Mouse (Mus musculus): ENCODE measurements at regions not wholly inside any gene's neighbourhood (a gene's known extent, or its start where the extent isn't known, plus 50 kb on each side); places are given as distances from the start of the nearest gene placed in this dataset.

DNA sequence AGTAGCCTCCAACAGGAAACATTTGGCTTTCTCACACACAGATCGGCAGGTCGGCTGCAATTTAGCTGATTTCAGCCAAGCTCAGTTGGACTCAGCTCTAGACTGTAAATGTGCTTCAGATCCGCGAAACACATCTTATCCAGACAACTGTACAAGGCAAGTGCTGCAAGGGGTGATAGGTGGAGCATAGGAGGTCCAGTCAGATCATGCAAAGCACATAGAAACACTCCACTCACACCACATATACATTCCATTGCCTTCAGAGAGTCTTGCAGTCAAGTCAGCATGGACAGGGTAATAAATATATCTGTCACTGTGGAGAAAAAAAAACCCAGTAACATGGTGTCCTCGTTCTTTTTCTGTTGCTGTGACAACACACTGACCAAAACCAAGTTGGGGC lies 160.3 kb downstream of the H2al1j start:
- DNase-seq (ENCODE audit: low spot score): no peak

- DNase-seq (ENCODE audit: low spot score): no peak
Observed at GRCm38 (mm10) chrX:11490146-11490693, 162.6 kb downstream of the H2al1j start.

- DNase-seq (ENCODE audit: low spot score): no peak
Observed at GRCm38 (mm10) chrX:11491235-11491634, 163.6 kb downstream of the H2al1j start.

GRCm38 (mm10) chrX:11491676-11492391 lies 164.2 kb downstream of the H2al1j start:
- peak; percentile 25 for DNase-seq (ENCODE audit: low spot score)

DNA sequence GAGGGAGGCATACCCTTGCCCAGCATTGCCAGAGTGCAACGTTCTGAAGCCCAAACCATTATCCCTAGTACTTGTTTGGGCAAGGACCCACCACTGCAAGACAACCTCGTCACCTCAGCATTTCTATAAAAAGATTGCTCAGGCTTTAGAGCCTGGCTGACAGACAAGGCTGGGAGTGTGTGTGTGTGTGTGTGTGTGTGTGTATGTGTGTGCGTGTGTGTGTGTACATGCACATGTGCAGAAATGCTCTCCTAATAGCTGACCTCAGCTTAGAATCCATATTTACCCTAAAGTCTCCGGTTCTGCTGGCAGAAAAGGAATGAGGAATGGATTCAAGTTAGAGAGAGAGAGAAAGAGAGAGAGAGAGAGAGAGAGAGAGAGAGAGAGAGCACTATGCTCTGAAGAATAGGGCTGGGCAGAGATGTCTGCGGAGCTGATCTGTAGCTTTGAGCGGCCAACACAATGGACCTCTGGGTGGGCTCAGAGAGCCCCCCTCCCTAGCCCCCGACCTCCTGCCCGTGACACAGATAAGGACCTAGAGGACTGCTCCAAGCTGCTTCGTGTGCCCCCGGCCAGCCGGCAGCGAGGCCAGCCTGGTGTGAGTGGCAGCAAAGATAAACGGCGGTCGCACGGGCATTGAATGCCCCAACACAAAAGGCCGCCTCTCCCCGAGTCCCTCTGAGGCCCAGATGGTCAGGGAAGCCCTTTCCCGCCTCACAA lies 166.1 kb downstream of the H2al1j start:
- DNase-seq (ENCODE audit: low spot score): peak; percentile 72

DNA sequence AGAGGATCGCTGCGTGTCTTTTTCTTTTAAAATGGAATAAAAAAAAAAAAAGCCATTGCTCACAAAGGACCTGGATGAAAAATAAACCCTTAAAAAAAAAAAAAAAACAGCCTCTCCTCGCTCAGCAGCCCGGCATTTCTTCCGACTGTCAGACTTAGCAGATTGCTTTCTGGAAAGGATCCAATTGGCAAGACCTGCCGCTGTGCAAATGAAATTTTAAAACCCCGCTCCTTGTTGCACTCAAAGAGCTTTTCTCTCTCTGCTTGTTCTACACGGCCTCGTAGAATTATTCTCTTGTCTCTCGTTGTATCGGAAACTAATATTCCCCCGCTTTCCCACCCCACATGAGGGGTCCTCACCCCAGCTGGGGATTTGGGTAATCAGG lies 166.6 kb downstream of the H2al1j start:
- no peak for DNase-seq (ENCODE audit: low spot score)

DNA sequence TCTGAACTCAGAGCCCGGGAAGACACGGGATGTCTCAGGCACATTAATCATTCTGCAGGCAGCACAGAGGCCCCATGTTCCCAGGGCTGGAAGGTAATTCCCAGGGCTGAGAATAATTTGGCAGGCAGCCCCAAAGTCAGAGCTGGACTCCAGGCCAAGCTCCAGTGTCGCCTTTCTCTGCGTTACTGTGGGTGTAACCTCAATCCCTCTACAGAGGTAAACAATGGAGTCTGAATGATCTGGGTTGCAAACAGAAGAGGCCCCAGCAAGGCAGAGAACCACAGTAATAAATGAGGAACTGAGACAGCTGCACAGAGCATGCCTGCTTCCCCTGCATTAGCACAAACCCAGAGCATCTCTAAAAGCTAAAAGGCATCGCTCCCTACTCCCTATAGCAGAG lies 184.8 kb downstream of the H2al1j start:
- DNase-seq (ENCODE audit: low spot score): no peak

DNA sequence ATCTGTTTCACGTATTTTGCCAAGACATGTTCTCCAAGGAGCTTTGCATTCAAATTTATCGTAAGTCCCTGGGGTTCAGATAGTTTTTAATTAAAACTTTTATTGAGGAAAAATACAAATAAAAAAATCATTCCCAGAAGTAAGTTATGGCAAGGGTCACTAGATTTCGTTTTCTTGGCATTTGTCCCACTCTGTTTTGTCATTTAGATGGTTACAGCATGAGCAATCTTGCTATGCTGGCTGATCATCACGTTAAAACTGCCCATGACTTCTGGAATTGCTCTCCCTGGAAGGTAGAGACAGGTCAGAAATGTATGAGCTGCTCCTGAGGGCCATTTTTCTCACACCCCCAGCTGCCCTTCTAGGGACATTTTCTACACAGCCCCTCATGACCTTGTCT lies 185.3 kb downstream of the H2al1j start:
- no peak for DNase-seq (ENCODE audit: low spot score)

- DNase-seq (ENCODE audit: low spot score): peak; percentile 10
Observed at GRCm38 (mm10) chrX:11523791-11524190, 196.2 kb downstream of the H2al1j start.

DNA sequence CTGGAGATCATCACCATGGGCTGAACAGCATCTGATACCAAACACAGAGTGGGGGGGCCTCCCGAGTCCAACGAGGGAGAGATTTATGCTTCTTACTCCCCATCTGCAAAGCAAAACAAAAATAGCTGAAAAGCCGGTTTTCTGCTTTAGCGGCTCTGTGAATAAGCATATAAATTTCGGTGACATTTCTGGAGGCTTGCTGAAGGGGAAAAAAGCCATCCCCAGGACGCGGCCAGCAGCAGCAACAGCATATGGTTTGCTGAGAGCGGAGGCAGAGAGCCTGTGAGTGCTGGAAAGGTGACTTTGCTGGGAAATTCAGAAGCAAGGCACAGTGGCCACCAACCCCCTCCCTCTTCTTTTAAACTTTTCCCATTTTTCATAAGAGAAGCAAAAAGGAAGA lies 197.7 kb downstream of the H2al1j start:
- no peak for DNase-seq (ENCODE audit: low spot score)

DNA sequence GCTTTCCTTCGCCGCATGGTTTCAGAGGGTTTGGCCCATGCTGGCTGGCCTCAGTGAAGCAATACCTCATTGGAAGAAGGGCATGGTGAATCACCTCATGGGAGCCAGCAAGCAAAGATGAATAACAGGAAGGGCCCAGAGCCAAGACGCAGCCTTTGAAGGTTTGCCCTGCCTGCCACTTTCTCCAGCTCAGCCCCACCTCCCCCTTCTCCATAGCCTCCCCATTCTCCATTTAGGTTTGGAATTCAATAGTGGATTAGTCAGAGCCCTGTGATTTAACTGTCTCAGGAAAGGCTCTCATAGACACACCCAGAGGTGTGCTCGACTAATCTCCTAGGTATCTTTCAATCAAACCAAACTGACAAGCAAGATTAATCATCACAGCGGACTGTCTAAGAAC lies 201.0 kb downstream of the H2al1j start:
- DNase-seq (ENCODE audit: low spot score): no peak

DNA sequence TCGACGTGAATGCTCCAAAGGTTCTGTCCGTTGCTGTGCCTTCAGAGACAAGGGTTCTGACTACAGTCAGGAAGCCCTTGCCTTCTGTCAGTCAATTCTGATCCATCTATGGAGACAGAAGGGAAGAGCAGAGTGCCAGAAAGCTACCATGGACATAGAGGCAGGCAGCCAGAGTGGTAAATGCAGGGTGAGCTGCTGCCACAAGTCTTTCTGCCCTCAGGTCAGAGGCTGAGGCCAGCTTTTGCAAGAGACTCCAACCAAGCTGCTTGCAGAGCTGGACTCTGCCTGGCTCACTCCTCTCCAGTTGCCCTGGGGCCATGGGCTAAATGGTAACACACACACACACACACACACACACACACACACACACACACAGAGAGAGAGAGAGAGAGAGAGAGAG lies 201.6 kb downstream of the H2al1j start:
- DNase-seq (ENCODE audit: low spot score): no peak

DNA sequence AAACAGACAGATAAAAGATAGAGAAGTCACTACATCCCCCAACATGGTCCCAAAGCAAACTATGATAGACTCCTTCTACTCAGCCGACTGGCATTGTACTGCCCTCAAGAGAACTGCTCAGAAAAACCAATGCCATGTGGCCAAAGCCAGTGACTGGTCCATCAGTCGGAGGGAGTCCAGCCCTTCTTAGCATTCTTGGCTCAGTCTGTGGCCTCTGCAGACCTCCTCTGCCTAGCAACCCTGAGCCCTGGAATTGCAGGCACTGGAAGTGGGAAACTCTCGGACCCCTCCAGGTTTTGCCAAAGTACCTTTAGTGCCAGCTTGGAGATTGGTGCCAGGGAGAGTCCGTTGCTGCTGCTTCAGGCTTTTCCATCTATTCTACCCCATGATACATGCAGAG lies 205.2 kb downstream of the H2al1j start:
- no peak for DNase-seq (ENCODE audit: low spot score)

- peak; percentile 27 for DNase-seq (ENCODE audit: low spot score)
Observed at GRCm38 (mm10) chrX:11533871-11534270, 206.2 kb downstream of the H2al1j start.

- no peak for DNase-seq (ENCODE audit: low spot score)
Observed at GRCm38 (mm10) chrX:11541011-11541410, 213.4 kb downstream of the H2al1j start.

DNA sequence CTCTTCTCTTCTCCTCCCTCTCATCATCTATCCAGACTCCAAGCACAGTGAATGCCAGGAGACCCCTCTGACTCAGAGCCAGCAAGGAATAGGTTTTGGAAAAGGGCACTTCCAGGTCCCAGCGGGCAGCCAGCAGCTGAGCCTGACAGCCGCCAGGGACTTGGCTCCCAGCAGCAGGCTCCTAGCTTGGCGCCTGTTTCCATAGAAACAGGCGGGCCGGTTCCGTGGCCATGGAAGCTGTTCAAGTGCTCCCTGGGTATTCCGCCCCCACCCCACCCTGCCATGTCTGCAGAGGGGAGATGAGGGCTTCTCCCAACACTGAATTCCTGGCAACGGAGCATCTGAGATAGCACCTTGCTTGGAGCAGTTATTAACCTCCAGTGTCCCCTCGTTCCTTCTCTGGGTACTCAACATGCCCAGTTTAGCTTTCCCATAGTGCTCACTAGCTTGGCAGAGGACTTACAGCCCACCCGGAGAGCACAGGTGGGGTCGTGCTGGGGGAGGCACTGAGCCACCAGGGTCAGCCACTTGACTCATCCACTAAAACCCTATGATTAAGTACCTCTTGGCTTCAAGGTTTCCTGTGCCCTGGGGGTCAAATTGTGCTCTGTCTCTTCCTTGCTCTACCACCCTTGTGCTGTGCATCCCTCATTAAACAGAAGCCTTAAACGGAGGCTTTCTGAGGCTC lies 222.7 kb downstream of the H2al1j start:
- DNase-seq (ENCODE audit: low spot score): peak; percentile 44

DNA sequence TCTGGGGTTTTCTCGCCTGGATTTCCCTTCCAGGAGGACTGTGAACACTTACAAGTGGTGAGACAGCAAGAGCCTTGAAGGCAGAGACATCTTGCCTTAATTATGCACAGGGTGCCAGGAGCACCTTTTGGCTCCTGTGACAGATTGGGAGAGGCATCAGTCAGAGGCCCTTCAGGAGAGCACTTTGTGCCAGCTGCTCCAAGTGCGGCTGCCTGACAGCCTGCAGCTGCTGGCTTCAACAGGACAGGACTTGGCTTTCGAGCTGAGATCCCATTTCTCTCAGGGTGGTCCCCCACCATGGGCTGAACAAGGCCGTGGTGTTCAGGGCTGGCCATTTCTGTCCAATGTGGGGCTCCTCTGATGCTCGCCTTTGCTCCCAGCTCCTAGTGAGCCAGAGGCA lies 224.6 kb downstream of the H2al1j start:
- peak; percentile 9 for DNase-seq (ENCODE audit: low spot score)

GRCm38 (mm10) chrX:11555035-11555570 lies 227.5 kb downstream of the H2al1j start:
- DNase-seq (ENCODE audit: low spot score): no peak

DNA sequence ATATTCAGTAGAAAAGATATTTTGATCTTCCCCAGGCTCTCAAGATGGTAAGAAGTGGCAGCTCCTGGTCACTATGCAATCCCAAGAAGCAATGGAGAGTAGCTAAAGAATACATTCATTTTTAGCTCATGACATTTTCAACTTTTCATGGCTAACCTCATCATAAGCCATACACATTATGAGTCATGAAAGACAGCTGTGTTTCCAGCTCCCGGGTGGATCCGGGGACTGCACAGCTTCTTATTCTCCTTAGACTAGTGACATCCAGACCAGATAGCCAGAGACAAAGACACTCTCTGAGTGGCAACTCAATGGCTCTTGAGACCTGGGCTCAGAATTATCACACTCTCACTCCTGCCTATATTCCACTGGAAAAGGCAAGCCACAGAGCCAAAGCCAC lies 230.6 kb downstream of the H2al1j start:
- no peak for DNase-seq (ENCODE audit: low spot score)

DNA sequence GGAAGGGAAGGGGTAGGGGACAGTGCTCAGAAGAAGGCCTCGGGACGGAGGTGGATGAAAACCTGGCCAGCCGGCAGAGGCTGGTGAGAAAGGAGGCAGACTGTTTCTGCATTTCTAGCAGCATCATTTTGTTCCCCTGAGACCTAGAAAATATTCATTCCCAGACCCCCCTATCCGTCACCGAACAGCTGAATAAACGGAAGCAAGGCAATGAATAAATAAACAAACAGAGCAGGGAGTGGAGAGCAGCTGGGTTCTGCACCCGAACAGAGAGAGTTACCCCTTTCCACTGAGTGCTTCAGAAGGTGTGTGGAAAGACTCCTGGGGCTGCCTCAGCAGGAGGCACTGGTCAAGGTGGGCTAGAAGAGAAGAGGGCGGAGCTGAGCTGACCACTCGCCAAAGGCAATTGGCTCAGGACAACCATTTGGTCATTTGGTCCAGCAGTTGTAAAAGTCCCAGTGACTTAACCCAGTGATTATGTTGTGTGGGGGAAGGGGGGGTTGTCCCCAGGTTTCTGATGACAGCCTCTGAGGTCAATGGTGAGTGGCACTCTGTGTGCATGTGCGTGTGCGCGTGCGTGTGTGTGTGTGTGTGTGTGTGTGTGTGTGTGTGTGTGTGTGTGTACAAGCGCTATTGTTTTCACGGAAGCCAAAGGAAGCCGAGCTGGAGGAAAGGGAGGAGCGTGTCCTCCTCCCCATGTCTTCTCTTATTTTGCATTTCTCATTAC lies 233.1 kb downstream of the H2al1j start:
- DNase-seq (ENCODE audit: low spot score): peak; percentile 15

DNA sequence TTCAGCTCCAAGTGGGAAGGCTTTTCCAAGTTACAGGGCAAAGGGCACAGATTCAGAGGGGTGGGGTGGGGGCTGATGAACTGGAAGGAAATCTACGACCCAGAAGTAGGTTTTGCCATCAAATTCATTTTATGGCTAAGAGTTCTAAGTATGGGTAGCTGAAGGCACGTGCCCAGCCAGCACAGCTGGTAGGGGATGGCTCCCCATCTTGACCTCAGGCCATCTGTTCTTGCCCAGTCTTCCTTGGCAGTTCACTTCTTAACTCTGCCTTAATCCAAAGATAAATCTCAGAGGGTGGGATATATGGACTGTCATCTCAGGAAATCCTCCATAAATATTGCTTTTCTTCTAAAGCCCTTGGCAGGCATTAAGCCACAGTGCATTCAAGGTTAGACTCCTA lies 238.3 kb downstream of the H2al1j start:
- no peak for DNase-seq (ENCODE audit: low spot score)

- no peak for DNase-seq (ENCODE audit: low spot score)
Observed at GRCm38 (mm10) chrX:11567827-11568226, 240.2 kb downstream of the H2al1j start.
